Mouse (Mus musculus): ENCODE data around the gene E330009J07Rik.

Gene E330009J07Rik

GRCm38 (mm10) chr6:40436047-40436483, at the start of gene E330009J07Rik:
E330009J07Rik (minus strand) TSS chr6:40436135.
- peak; percentile 59 to 66 for DNase-seq (ENCODE audit: low spot score in 2 of 2)

- no peak for DNase-seq (ENCODE audit: low spot score in 2 of 2)
Measured at GRCm38 (mm10) chr6:40482318-40482717, 46.4 kb upstream of the E330009J07Rik start.

- no peak for DNase-seq (ENCODE audit: low spot score in 2 of 2)
Measured at GRCm38 (mm10) chr6:40479705-40480104, 43.8 kb upstream of the E330009J07Rik start.

- DNase-seq (ENCODE audit: low spot score in 2 of 2): peak in 1 of 2 experiments; percentile 18
Measured at GRCm38 (mm10) chr6:40476132-40476531, 40.2 kb upstream of the E330009J07Rik start.

- DNase-seq (ENCODE audit: low spot score in 2 of 2): no peak
Measured at GRCm38 (mm10) chr6:40471720-40472010, 35.7 kb upstream of the E330009J07Rik start.

- DNase-seq (ENCODE audit: low spot score in 2 of 2): peak; percentile 91 to 93
Measured at GRCm38 (mm10) chr6:40470916-40471719, 35.2 kb upstream of the E330009J07Rik start, which contains the start of gene Ssbp1. Ssbp1 (plus strand) TSS chr6:40471352.

GRCm38 (mm10) chr6:40465710-40466109, 29.8 kb upstream of the E330009J07Rik start:
- no peak for DNase-seq (ENCODE audit: low spot score in 2 of 2)

- peak in 1 of 2 experiments; percentile 17 for DNase-seq (ENCODE audit: low spot score in 2 of 2)
Measured at GRCm38 (mm10) chr6:40454436-40455041, 18.6 kb upstream of the E330009J07Rik start.

- DNase-seq (ENCODE audit: low spot score in 2 of 2): no peak
Measured at GRCm38 (mm10) chr6:40448626-40449025, 12.7 kb upstream of the E330009J07Rik start.

- DNase-seq (ENCODE audit: low spot score in 2 of 2): no peak
Measured at GRCm38 (mm10) chr6:40443281-40443928, 7.5 kb upstream of the E330009J07Rik start.

GRCm38 (mm10) chr6:40441755-40442154, 5.8 kb upstream of the E330009J07Rik start:
- no peak for DNase-seq (ENCODE audit: low spot score in 2 of 2)

GRCm38 (mm10) chr6:40441276-40441675, 5.3 kb upstream of the E330009J07Rik start:
- DNase-seq (ENCODE audit: low spot score in 2 of 2): no peak

- no peak for DNase-seq (ENCODE audit: low spot score in 2 of 2)
Measured at GRCm38 (mm10) chr6:40439731-40440130, 3.8 kb upstream of the E330009J07Rik start.

GRCm38 (mm10) chr6:40438936-40439335, 3.0 kb upstream of the E330009J07Rik start, which contains the start of gene Wee2:
Wee2 (plus strand) TSS chr6:40439088.
- no peak for DNase-seq (ENCODE audit: low spot score in 2 of 2)

- DNase-seq (ENCODE audit: low spot score in 2 of 2): peak in 1 of 2 experiments; percentile 21
Measured at GRCm38 (mm10) chr6:40435151-40436046, 536 bp downstream of the E330009J07Rik start.

- no peak for DNase-seq (ENCODE audit: low spot score in 2 of 2)
Measured at GRCm38 (mm10) chr6:40434697-40435096, 1.2 kb downstream of the E330009J07Rik start.

GRCm38 (mm10) chr6:40432346-40433275, 3.3 kb downstream of the E330009J07Rik start:
- peak; percentile 19 to 67 for DNase-seq (ENCODE audit: low spot score in 2 of 2)

GRCm38 (mm10) chr6:40431812-40432211, 4.1 kb downstream of the E330009J07Rik start:
- no peak for DNase-seq (ENCODE audit: low spot score in 2 of 2)

GRCm38 (mm10) chr6:40431356-40431755, 4.6 kb downstream of the E330009J07Rik start:
- DNase-seq (ENCODE audit: low spot score in 2 of 2): no peak

- no peak for DNase-seq (ENCODE audit: low spot score in 2 of 2)
Measured at GRCm38 (mm10) chr6:40430878-40431277, 5.1 kb downstream of the E330009J07Rik start.

Measured in natural killer cell, adult 2 months (primary cell).